Mouse (Mus musculus) liver, adult 2 months (tissue): ENCODE data around the gene Prps1l1.

Experiments used
- CTCF ChIP-seq: fragments of 200-500 bp; IDR thresholded peaks from 2 replicates; pipeline ENCODE4 v1.5.1; 2011; ENCODE audit warnings: low read depth, low read length, control low read depth
- POLR2A ChIP-seq: fragments of 200-500 bp; IDR thresholded peaks from 2 replicates; pipeline ENCODE4 v1.6.1; 2011; ENCODE audit warnings: low read length, control low read depth; ENCODE audit not compliant: insufficient read depth; ENCODE audit errors: extremely low read depth

DNA sequence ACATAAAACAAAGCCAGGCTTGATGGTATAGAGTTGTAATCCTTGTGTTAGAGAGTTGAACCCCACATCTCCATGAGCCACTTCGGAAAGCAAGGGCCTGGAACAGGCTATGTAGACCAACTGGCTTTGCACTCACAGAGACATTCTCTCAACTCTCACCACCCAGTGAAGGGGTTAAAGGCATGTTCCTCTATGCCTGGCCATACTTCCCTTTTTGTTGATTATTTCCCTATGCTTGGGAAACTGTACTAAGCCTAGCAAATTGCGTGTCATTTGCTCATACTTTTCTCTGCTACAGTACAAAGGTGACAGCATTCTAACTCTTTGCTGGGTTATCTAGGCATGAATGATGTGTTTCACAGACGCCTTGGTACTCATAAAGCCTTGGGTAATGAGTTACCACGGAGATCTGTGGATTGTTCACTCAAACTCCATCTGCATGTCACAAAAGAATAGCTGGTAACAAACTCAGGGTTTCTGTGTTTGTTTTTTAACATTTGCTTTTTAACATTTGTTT lies 41.4 kb downstream of the Prps1l1 start:
- TF ChIP-seq CTCF (no peak), POLR2A (no peak)
